Mouse (Mus musculus): ENCODE data around the gene Gm8356. TPM values are rescaled to one million over a fixed set of nuclear protein-coding genes. Genes with fewer than 3 reads are reported as not detected.

Gene Gm8356
- polyA plus RNA-seq (2012; rRNA removed; ENCODE audit: low replicate concordance), result not detected in 2 replicates

DNA sequence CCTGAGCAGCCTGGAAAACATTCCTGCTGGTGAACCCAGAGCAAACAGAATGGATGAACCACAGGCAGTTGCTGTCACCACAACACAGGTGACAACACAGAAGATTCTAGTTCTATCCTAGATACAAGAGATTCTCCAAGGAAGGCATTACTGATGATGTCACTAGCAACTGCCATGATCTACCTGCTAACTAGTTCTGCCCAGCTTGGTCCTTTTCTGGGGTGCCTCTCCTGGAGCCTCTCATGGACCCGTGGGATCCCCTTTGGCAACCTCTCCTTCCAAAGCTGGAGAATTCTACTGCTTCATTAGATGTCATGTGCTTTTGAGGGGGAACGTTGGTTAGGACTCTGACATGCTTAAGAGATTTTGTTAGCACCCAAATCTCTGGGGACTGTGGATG is at the start of gene Gm8356:
Gm8356 (minus strand) TSS at position 101 of the 400 bp plus-strand sequence.

Other genes starting within 250 kb of the Gm8356 start
- not detected in 2 replicates for gene Gm21103, start 232.4 kb downstream of the Gm8356 start, polyA plus RNA-seq (2012; rRNA removed; ENCODE audit: low replicate concordance)
- not detected in 2 replicates for gene Gm3618, start 193.6 kb downstream of the Gm8356 start, polyA plus RNA-seq (2012; rRNA removed; ENCODE audit: low replicate concordance)
- gene Gm16440, start 147.0 kb downstream of the Gm8356 start, polyA plus RNA-seq (2012; rRNA removed; ENCODE audit: low replicate concordance), result not detected in 2 replicates
- gene Gm3591, start 124.8 kb downstream of the Gm8356 start, polyA plus RNA-seq (2012; rRNA removed; ENCODE audit: low replicate concordance), result not detected in 2 replicates
- not detected in 2 replicates for gene Gm3594, start 92.7 kb downstream of the Gm8356 start, polyA plus RNA-seq (2012; rRNA removed; ENCODE audit: low replicate concordance)
- 0.09 and 0.21 TPM in 2 replicates for gene Gm3629, start 53.3 kb upstream of the Gm8356 start, polyA plus RNA-seq (2012; rRNA removed; ENCODE audit: low replicate concordance)
- not detected in 2 replicates for gene Gm3460, start 85.1 kb upstream of the Gm8356 start, polyA plus RNA-seq (2012; rRNA removed; ENCODE audit: low replicate concordance)
- not detected in 2 replicates for gene Gm10251, start 146.9 kb upstream of the Gm8356 start, polyA plus RNA-seq (2012; rRNA removed; ENCODE audit: low replicate concordance)
- gene Gm8050, start 183.0 kb upstream of the Gm8356 start, polyA plus RNA-seq (2012; rRNA removed; ENCODE audit: low replicate concordance), result not detected in 2 replicates
- 0.07 and 0.34 TPM in 2 replicates for gene Gm3636, start 205.0 kb upstream of the Gm8356 start, polyA plus RNA-seq (2012; rRNA removed; ENCODE audit: low replicate concordance)
- gene Gm8362, start 237.1 kb upstream of the Gm8356 start, polyA plus RNA-seq (2012; rRNA removed; ENCODE audit: low replicate concordance), result not detected in 2 replicates